Mouse (Mus musculus) neural tube, embryonic 14.5 days (tissue): ENCODE results near the gene Fam110a. TPM values are rescaled to one million over a fixed set of nuclear protein-coding genes. Genes with fewer than 3 reads are reported as not detected.

ENCODE experiments used
- ATAC-seq: fragments of 200-750 bp; cut with Nextera tagmentation; 2 replicates; pipeline ENCODE4 v1.8.0; 2017; ENCODE audit warnings: low read depth, mild to moderate bottlenecking, moderate TSS enrichment, moderate library complexity
- H3K27ac ChIP-seq: fragments of 300-500 bp; sonication (generic); 2 replicates; pipeline ENCODE4 v1.5.1; 2014; ENCODE audit warnings: low read depth, mild to moderate bottlenecking, control low read depth, low read length, moderate library complexity, mixed read lengths
- H3K27me3 ChIP-seq: fragments of 300-500 bp; sonication (generic); 2 replicates; pipeline ENCODE4 v1.6.1; 2014; ENCODE audit warnings: low read length; ENCODE audit not compliant: control insufficient read depth, insufficient read depth
- H3K36me3 ChIP-seq: fragments of 300-500 bp; sonication (generic); 2 replicates; pipeline ENCODE4 v1.6.1; 2014; ENCODE audit warnings: low read length, mixed read lengths; ENCODE audit not compliant: control insufficient read depth, insufficient read depth
- H3K4me1 ChIP-seq: fragments of 300-500 bp; sonication (generic); 2 replicates; pipeline ENCODE4 v1.6.1; 2014; ENCODE audit warnings: low read length; ENCODE audit not compliant: control insufficient read depth, insufficient read depth
- H3K4me2 ChIP-seq: fragments of 300-500 bp; sonication (generic); 2 replicates; pipeline ENCODE4 v1.6.1; 2014; ENCODE audit warnings: mild to moderate bottlenecking, low read depth, low read length, control low read depth
- H3K4me3 ChIP-seq: fragments of 300-500 bp; sonication (generic); 2 replicates; pipeline ENCODE4 v1.5.1; 2014; ENCODE audit warnings: low read depth, low read length, control low read depth, mixed read lengths
- H3K9ac ChIP-seq: fragments of 300-500 bp; sonication (generic); replicated peaks from 2 replicates; pipeline ENCODE4 v1.6.1; 2014; ENCODE audit warnings: low read depth, mild to moderate bottlenecking, control low read depth, low read length, mixed read lengths
- H3K9me3 ChIP-seq: fragments of 300-500 bp; sonication (generic); 2 replicates; pipeline ENCODE4 v1.6.1; 2016; ENCODE audit warnings: low read length; ENCODE audit not compliant: control insufficient read depth
- WGBS: fragments of 180-500 bp; shearing (Covaris S2); extraction: QIAGEN DNeasy Blood & Tissue Kit; methylation state at CpG from one replicate; pipeline ENCODE4 v1.1.7; 2014; 5-methylcytosine and 5-hydroxymethylcytosine counted together
- polyA plus RNA-seq: library from polyadenylated mRNA; unstranded; fragments of >200 nt; fragmentation: Nextera tagmentation; extraction: Ambion mirVana; gene quantifications from 2 replicates; pipeline ENCODE4 v1.2.1, GENCODE M21; 2014

Gene Fam110a
- polyA plus RNA-seq, 1 experiment from 2014 or later: 36.6 TPM

- peak; percentile 65; the same call in 1 of the 2 replicates for ATAC-seq
- peaks cover 4% of the 10 kb centered on the region; the same call in 1 of the 2 replicates for H3K4me1 ChIP-seq
- no peaks in the 10 kb centered on the region for H3K36me3 ChIP-seq
- no peaks in the 10 kb centered on the region for H3K9me3 ChIP-seq
- H3K4me3 ChIP-seq: no peak overlapping the region
- 0 out of 2 replicates have a peak, but pooled peaks cover 1% of the 10 kb centered on the region for H3K27me3 ChIP-seq
- 11% methylated on average over 1 of the region's 1 CpGs for WGBS
- no peak overlapping the region for H3K4me2 ChIP-seq
- H3K9ac ChIP-seq: no peak overlapping the region
- H3K27ac ChIP-seq: peak overlapping the region; percentile 22; the same call in 1 of the 2 replicates
These were observed 11.0 kb upstream of the Fam110a start for GRCm38 (mm10) chr2:151990985-151991394.

- Histone ChIP-seq H3K9me3 (no peaks in the 10 kb centered on the region), H3K4me1 (no peaks in the 10 kb centered on the region), H3K4me2 (no peak overlapping the region), H3K27ac (no peak overlapping the region), H3K27me3 (no peaks in the 10 kb centered on the region), H3K4me3 (no peak overlapping the region), H3K9ac (no peak overlapping the region), H3K36me3 (no peaks in the 10 kb centered on the region)
- 64% methylated on average over 2 of the region's 2 CpGs for WGBS
- no peak for ATAC-seq
These were observed 9.0 kb upstream of the Fam110a start for GRCm38 (mm10) chr2:151988978-151989377.

GRCm38 (mm10) chr2:151986958-151987357 is 6.9 kb upstream of the Fam110a start:
- Histone ChIP-seq H3K9me3 (no peaks in the 10 kb centered on the region), H3K36me3 (no peaks in the 10 kb centered on the region), H3K4me1 (no peaks in the 10 kb centered on the region), H3K9ac (no peak overlapping the region), H3K27me3 (no peaks in the 10 kb centered on the region), H3K4me2 (no peak overlapping the region), H3K27ac (no peak overlapping the region), H3K4me3 (no peak overlapping the region)
- no peak for ATAC-seq
- WGBS: 90% methylated on average over 8 of the region's 8 CpGs

- Histone ChIP-seq H3K9ac (no peak overlapping the region), H3K27ac (no peak overlapping the region), H3K9me3 (no peaks in the 10 kb centered on the region), H3K36me3 (no peaks in the 10 kb centered on the region), H3K4me2 (no peak overlapping the region), H3K4me1 (no peaks in the 10 kb centered on the region), H3K27me3 (no peaks in the 10 kb centered on the region), H3K4me3 (no peak overlapping the region)
- no peak for ATAC-seq
- 75% methylated on average over 7 of the region's 7 CpGs for WGBS
These were observed 5.6 kb upstream of the Fam110a start for GRCm38 (mm10) chr2:151985426-151986172.

GRCm38 (mm10) chr2:151984019-151984418 is 4.0 kb upstream of the Fam110a start:
- Histone ChIP-seq H3K4me1 (peaks cover 5% of the 10 kb centered on the region), H3K9ac (no peak overlapping the region), H3K36me3 (no peaks in the 10 kb centered on the region), H3K4me2 (no peak overlapping the region), H3K27ac (no peak overlapping the region), H3K9me3 (no peaks in the 10 kb centered on the region), H3K4me3 (no peak overlapping the region), H3K27me3 (no peaks in the 10 kb centered on the region)
- ATAC-seq: no peak
- WGBS: 62% methylated on average over 9 of the region's 9 CpGs

GRCm38 (mm10) chr2:151982476-151982875 is 2.5 kb upstream of the Fam110a start:
- H3K27me3 ChIP-seq: no peaks in the 10 kb centered on the region
- no peak overlapping the region for H3K27ac ChIP-seq
- no peak overlapping the region for H3K9ac ChIP-seq
- H3K4me2 ChIP-seq: no peak overlapping the region
- H3K9me3 ChIP-seq: no peaks in the 10 kb centered on the region
- H3K4me3 ChIP-seq: no peak overlapping the region
- H3K4me1 ChIP-seq: peaks cover 9% of the 10 kb centered on the region
- H3K36me3 ChIP-seq: no peaks in the 10 kb centered on the region
- ATAC-seq: no peak

GRCm38 (mm10) chr2:151981268-151981667 is 1.2 kb upstream of the Fam110a start:
- ATAC-seq: no peak

GRCm38 (mm10) chr2:151980355-151980693 is 305 bp upstream of the Fam110a start:
- H3K9me3 ChIP-seq: no peaks in the 10 kb centered on the region
- peaks cover 9% of the 10 kb centered on the region for H3K4me1 ChIP-seq
- 35% methylated on average over 3 of the region's 3 CpGs for WGBS
- H3K27me3 ChIP-seq: no peaks in the 10 kb centered on the region
- H3K9ac ChIP-seq: no peak overlapping the region; the same call in 1 of the 2 replicates
- peak overlapping the region; percentile 77 for H3K4me3 ChIP-seq
- H3K27ac ChIP-seq: peak overlapping the region; percentile 45; the same call in 1 of the 2 replicates
- peak overlapping the region; percentile 94 for H3K4me2 ChIP-seq
- H3K36me3 ChIP-seq: no peaks in the 10 kb centered on the region
- ATAC-seq: peak; percentile 41

More at GRCm38 (mm10) chr2:151981268-151981667, 1.2 kb upstream of the Fam110a start:
- Histone ChIP-seq H3K4me3 (no peak overlapping the region), H3K27ac (no peak overlapping the region), H3K9ac (no peak overlapping the region), H3K27me3 (no peaks in the 10 kb centered on the region), H3K9me3 (no peaks in the 10 kb centered on the region), H3K4me1 (peaks cover 9% of the 10 kb centered on the region), H3K36me3 (no peaks in the 10 kb centered on the region), H3K4me2 (no peak overlapping the region)
- 81% methylated on average over 6 of the region's 6 CpGs for WGBS

- no peak overlapping the region for H3K9ac ChIP-seq
These were observed 1.5 kb downstream of the Fam110a start for GRCm38 (mm10) chr2:151978494-151978893.

More at GRCm38 (mm10) chr2:151978494-151978893, 1.5 kb downstream of the Fam110a start:
- no peak overlapping the region for H3K4me3 ChIP-seq
- no peaks in the 10 kb centered on the region for H3K36me3 ChIP-seq
- no peaks in the 10 kb centered on the region for H3K27me3 ChIP-seq
- peak overlapping the region; percentile 94; the same call in 1 of the 2 replicates for H3K4me2 ChIP-seq
- 63% methylated on average over 6 of the region's 6 CpGs for WGBS
- no peak overlapping the region for H3K27ac ChIP-seq
- ATAC-seq: no peak
- no peaks in the 10 kb centered on the region for H3K9me3 ChIP-seq
- H3K4me1 ChIP-seq: peaks cover 15% of the 10 kb centered on the region
